Mouse (Mus musculus) myocyte (in vitro differentiated cells): ENCODE data around the gene Rprml. TPM values are rescaled to one million over a fixed set of nuclear protein-coding genes. Genes with fewer than 3 reads are reported as not detected.

Experiments used
- H3K27me3 ChIP-seq: one replicate; pipeline ENCODE4 v1.6.1; 2011; ENCODE audit not compliant: control insufficient read depth, insufficient read depth, insufficient read length
- H3K36me3 ChIP-seq: one replicate; pipeline ENCODE4 v1.6.1; 2011; ENCODE audit not compliant: control insufficient read depth, insufficient read depth
- H3K4me2 ChIP-seq: one replicate; pipeline ENCODE4 v1.6.1; 2011; ENCODE audit warnings: low read depth, control low read depth
- H3K4me3 ChIP-seq: one replicate; pipeline ENCODE4 v1.5.1; 2011; ENCODE audit warnings: mild to moderate bottlenecking, control low read depth, moderate library complexity
- H3K79me2 ChIP-seq: one replicate; pipeline ENCODE4 v1.6.1; 2011; ENCODE audit not compliant: control insufficient read depth, insufficient read depth
- H3ac ChIP-seq: one replicate; pipeline ENCODE4 v1.6.1; 2011; ENCODE audit not compliant: control insufficient read depth, insufficient read length
- CEBPB ChIP-seq: IDR thresholded peaks from 2 replicates; pipeline ENCODE4 v1.6.1; 2011; ENCODE audit warnings: mild to moderate bottlenecking, moderate library complexity; ENCODE audit not compliant: poor library complexity, insufficient read depth, severe bottlenecking
- E2F4 ChIP-seq: IDR thresholded peaks from one replicate; pipeline ENCODE4 v1.6.1; 2011; ENCODE audit warnings: mild to moderate bottlenecking, control low read depth, moderate library complexity; ENCODE audit not compliant: insufficient read depth
- MAX ChIP-seq: IDR thresholded peaks from one replicate; pipeline ENCODE4 v1.6.1; 2011; ENCODE audit warnings: low read depth, mild to moderate bottlenecking, control low read depth
- MYOD1 ChIP-seq, 3 experiments: IDR thresholded peaks; one replicate each; pipeline ENCODE4 v1.6.1; 2011; ENCODE audit warnings: control low read depth in 2 of 3, low read depth in 2 of 3, mild to moderate bottlenecking in 2 of 3, moderate library complexity in 1 of 3; ENCODE audit not compliant: insufficient read length in 2 of 3, control insufficient read depth in 1 of 3
- MYOG ChIP-seq, 3 experiments: IDR thresholded peaks; one replicate each; pipeline ENCODE4 v1.6.1; 2011; ENCODE audit warnings: control low read depth in 2 of 3, low read depth in 2 of 3, mild to moderate bottlenecking in 2 of 3; ENCODE audit not compliant: insufficient read length in 2 of 3, control insufficient read depth in 1 of 3, insufficient read depth in 1 of 3
- POLR2A ChIP-seq: IDR thresholded peaks from one replicate; pipeline ENCODE4 v1.6.1; 2011; ENCODE audit warnings: low read depth, mild to moderate bottlenecking, control low read depth, moderate library complexity; ENCODE audit not compliant: insufficient read length
- POLR2AphosphoS2 ChIP-seq: IDR thresholded peaks from one replicate; pipeline ENCODE4 v1.6.1; 2011; ENCODE audit warnings: low read depth, control low read depth; ENCODE audit not compliant: insufficient read length
- REST ChIP-seq: IDR thresholded peaks from one replicate; pipeline ENCODE4 v1.6.1; 2011; ENCODE audit warnings: mild to moderate bottlenecking, control low read depth, moderate library complexity; ENCODE audit not compliant: insufficient read depth, insufficient read length
- SRF ChIP-seq: IDR thresholded peaks from one replicate; pipeline ENCODE4 v1.6.1; 2011; ENCODE audit warnings: low read depth; ENCODE audit not compliant: control insufficient read depth, insufficient read length
- TCF12 ChIP-seq: IDR thresholded peaks from one replicate; pipeline ENCODE4 v1.6.1; 2011; ENCODE audit warnings: mild to moderate bottlenecking, control low read depth; ENCODE audit not compliant: poor library complexity, insufficient read depth, severe bottlenecking
- TCF3 ChIP-seq: IDR thresholded peaks from one replicate; pipeline ENCODE4 v1.6.1; 2011; ENCODE audit warnings: low read depth, control low read depth; ENCODE audit not compliant: insufficient read length
- USF1 ChIP-seq: IDR thresholded peaks from one replicate; pipeline ENCODE4 v1.6.1; 2011; ENCODE audit warnings: low read depth, mild to moderate bottlenecking, control low read depth, moderate library complexity
- polyA plus RNA-seq: library from polyadenylated mRNA; unstranded; fragments of >200 nt; fragmentation: generic; extraction: Trizol; gene quantifications from one replicate; pipeline ENCODE4 v1.2.1, GENCODE M21; 2012; ENCODE audit warnings: missing spikeins

The Rprml gene
- polyA plus RNA-seq, 1 experiment: 0.04 TPM

- Histone ChIP-seq H3K27me3 (peaks cover 6% of the 10 kb centered on the region), H3ac (peak overlapping the region; percentile 64), H3K79me2 (peaks cover 53% of the 10 kb centered on the region), H3K4me3 (peak overlapping the region; percentile 72), H3K36me3 (peaks cover 5% of the 10 kb centered on the region), H3K4me2 (peak overlapping the region; percentile 71)
- TF ChIP-seq E2F4 (no peak), POLR2A (no peak), TCF3 (no peak), POLR2AphosphoS2 (no peak), CEBPB (no peak), MYOG (IDR thresholded peaks at IDR 0.05; ENCODE audit: control insufficient read depth in 1 of 3, insufficient read depth in 1 of 3, insufficient read length in 2 of 3, low read depth in 2 of 3) (no peak), MAX (no peak), REST (no peak), SRF (no peak)
Observed at GRCm38 (mm10) chr11:103696851-103697564, 47.6 kb downstream of the Rprml start.

- Histone ChIP-seq H3K4me3 (peak within 1 kb of the TSS; percentile 72), H3K27me3 (peaks cover 10% of the 10 kb centered on the region), H3K36me3 (peaks cover 4% of the 10 kb centered on the region), H3K4me2 (peak within 1 kb of the TSS; percentile 71), H3ac (peak within 1 kb of the TSS; percentile 64), H3K79me2 (peaks cover 47% of the 10 kb centered on the region)
- peak; percentile 55 for TF ChIP-seq POLR2A
- no peak for TF ChIP-seq MYOG (IDR thresholded peaks at IDR 0.05; ENCODE audit: control insufficient read depth in 1 of 3, insufficient read depth in 1 of 3, insufficient read length in 2 of 3, low read depth in 2 of 3)
- TF ChIP-seq E2F4: no peak
- no peak for TF ChIP-seq USF1
- TF ChIP-seq TCF12: no peak
- TF ChIP-seq REST: no peak
- TF ChIP-seq CEBPB: no peak
- peak; percentile 71 for TF ChIP-seq MAX
- no peak for TF ChIP-seq MYOD1 (IDR thresholded peaks at IDR 0.05; ENCODE audit: control insufficient read depth in 1 of 3, insufficient read length in 2 of 3, low read depth in 2 of 3)
- TF ChIP-seq TCF3: no peak
- TF ChIP-seq SRF: no peak
- TF ChIP-seq POLR2AphosphoS2: peak; percentile 67
Observed at GRCm38 (mm10) chr11:103697565-103698176, 48.3 kb downstream of the Rprml start, which contains the start of gene Gosr2. Gene Gosr2, minus strand, starts transcription at chr11:103697898.

GRCm38 (mm10) chr11:103698226-103698625 lies 48.9 kb downstream of the Rprml start:
- Histone ChIP-seq H3K4me3 (peak overlapping the region; percentile 72), H3K27me3 (peaks cover 16% of the 10 kb centered on the region), H3ac (no peak overlapping the region), H3K36me3 (no peaks in the 10 kb centered on the region), H3K79me2 (peaks cover 41% of the 10 kb centered on the region), H3K4me2 (peak overlapping the region; percentile 68)
- TF ChIP-seq E2F4 (no peak), REST (no peak), TCF12 (no peak), SRF (no peak), USF1 (no peak), POLR2A (no peak), POLR2AphosphoS2 (no peak), MYOG (IDR thresholded peaks at IDR 0.05; ENCODE audit: control insufficient read depth in 1 of 3, insufficient read depth in 1 of 3, insufficient read length in 2 of 3, low read depth in 2 of 3) (no peak), MYOD1 (IDR thresholded peaks at IDR 0.05; ENCODE audit: control insufficient read depth in 1 of 3, insufficient read length in 2 of 3, low read depth in 2 of 3) (no peak), TCF3 (no peak), CEBPB (no peak), MAX (no peak)

Other genes starting within 250 kb of the Rprml start
- 12.2 TPM for gene Plekhm1, start 236.9 kb upstream of the Rprml start, polyA plus RNA-seq
- not detected for gene Lrrc37a, start 145.0 kb upstream of the Rprml start, polyA plus RNA-seq
- gene Gm884, start 28.4 kb upstream of the Rprml start, polyA plus RNA-seq: not detected
- not detected for gene Lyzl6, start 10.7 kb upstream of the Rprml start, polyA plus RNA-seq
- 73.9 TPM for gene Gosr2, start 48.3 kb downstream of the Rprml start, polyA plus RNA-seq
- gene Wnt9b, start 100.3 kb downstream of the Rprml start, polyA plus RNA-seq: not detected
- 0.04 TPM for gene Wnt3, start 124.6 kb downstream of the Rprml start, polyA plus RNA-seq